Mouse (Mus musculus) cerebellum, postnatal 36 days (tissue): ENCODE measurements around the gene Vav2.

Source experiments
- DNase-seq, 2 experiments: peaks; one replicate each; pipeline ENCODE4 v3.0.0; 2021 to 2022; ENCODE audit warnings: mixed read lengths in 2 of 2

Vav2 gene

GRCm38 (mm10) chr2:27251434-27251833 is 175.4 kb downstream of the Vav2 start:
- no peak for DNase-seq

GRCm38 (mm10) chr2:27248211-27248610 is 178.6 kb downstream of the Vav2 start, which contains the start of gene Sardh:
Sardh (minus strand) TSS chr2:27248337.
- no peak for DNase-seq

- no peak for DNase-seq
These were observed 179.4 kb downstream of the Vav2 start for GRCm38 (mm10) chr2:27247487-27247863.

- DNase-seq: peak; percentile 34 to 52
These were observed 179.9 kb downstream of the Vav2 start for GRCm38 (mm10) chr2:27246712-27247486.

- no peak for DNase-seq
These were observed 180.9 kb downstream of the Vav2 start for GRCm38 (mm10) chr2:27245947-27246346.

GRCm38 (mm10) chr2:27237342-27237741 is 189.5 kb downstream of the Vav2 start:
- DNase-seq: peak; percentile 70 to 72

- peak; percentile 68 to 71 for DNase-seq
These were observed 191.1 kb downstream of the Vav2 start for GRCm38 (mm10) chr2:27235729-27236128.

- no peak for DNase-seq
These were observed 194.5 kb downstream of the Vav2 start for GRCm38 (mm10) chr2:27232376-27232775.

- DNase-seq: peak; percentile 34 to 36
These were observed 197.2 kb downstream of the Vav2 start for GRCm38 (mm10) chr2:27229481-27230105.

GRCm38 (mm10) chr2:27228809-27229480 is 197.9 kb downstream of the Vav2 start:
- no peak for DNase-seq

GRCm38 (mm10) chr2:27226572-27226971 is 200.3 kb downstream of the Vav2 start:
- no peak for DNase-seq

- DNase-seq: peak; percentile 58
These were observed 203.8 kb downstream of the Vav2 start for GRCm38 (mm10) chr2:27223012-27223421.

- DNase-seq: no peak
These were observed 208.3 kb downstream of the Vav2 start for GRCm38 (mm10) chr2:27218569-27218968.

- no peak for DNase-seq
These were observed 208.7 kb downstream of the Vav2 start for GRCm38 (mm10) chr2:27218121-27218544.

- DNase-seq: no peak
These were observed 211.3 kb downstream of the Vav2 start for GRCm38 (mm10) chr2:27215537-27215936.
